Mouse (Mus musculus) neural tube, embryonic 15.5 days (tissue): ENCODE measurements around the gene Vac14. TPM values are rescaled to one million over a fixed set of nuclear protein-coding genes. Genes with fewer than 3 reads are reported as not detected.

Experiments used
- ATAC-seq: fragments of 200-750 bp; cut with Nextera tagmentation; 2 replicates; pipeline ENCODE4 v1.8.0; 2017; ENCODE audit warnings: mild to moderate bottlenecking, moderate TSS enrichment, moderate library complexity; ENCODE audit not compliant: low FRiP score
- H3K27ac ChIP-seq: fragments of 300-500 bp; sonication (generic); replicated peaks from 2 replicates; pipeline ENCODE4 v1.5.1; 2015; ENCODE audit warnings: mild to moderate bottlenecking, inconsistent platforms
- H3K27me3 ChIP-seq: fragments of 300-500 bp; sonication (generic); replicated peaks from 2 replicates; pipeline ENCODE4 v1.6.1; 2015; ENCODE audit warnings: inconsistent platforms
- H3K36me3 ChIP-seq: fragments of 300-500 bp; sonication (generic); 2 replicates; pipeline ENCODE4 v1.6.1; 2015; ENCODE audit warnings: inconsistent platforms
- H3K4me1 ChIP-seq: fragments of 300-500 bp; sonication (generic); 2 replicates; pipeline ENCODE4 v1.6.1; 2015; ENCODE audit warnings: inconsistent platforms
- H3K4me2 ChIP-seq: fragments of 300-500 bp; sonication (generic); 2 replicates; pipeline ENCODE4 v1.6.1; 2015; ENCODE audit warnings: inconsistent platforms, mild to moderate bottlenecking, moderate library complexity
- H3K4me3 ChIP-seq: fragments of 300-500 bp; sonication (generic); replicated peaks from 2 replicates; pipeline ENCODE4 v1.5.1; 2015; ENCODE audit warnings: mild to moderate bottlenecking, inconsistent platforms
- H3K9ac ChIP-seq: fragments of 300-500 bp; sonication (generic); replicated peaks from 2 replicates; pipeline ENCODE4 v1.6.1; 2015; ENCODE audit warnings: mild to moderate bottlenecking, inconsistent platforms
- H3K9me3 ChIP-seq: fragments of 300-500 bp; sonication (generic); replicated peaks from 2 replicates; pipeline ENCODE4 v1.6.1; 2016; ENCODE audit warnings: inconsistent platforms
- WGBS: fragments of 180-500 bp; shearing (Covaris S2); methylation state at CpG from one replicate; pipeline ENCODE4 v1.1.7; 2015; ENCODE audit warnings: mixed read lengths; 5-methylcytosine and 5-hydroxymethylcytosine counted together
- polyA plus RNA-seq: library from polyadenylated mRNA; unstranded; fragments of >200 nt; fragmentation: Nextera tagmentation; extraction: Ambion mirVana; gene quantifications from 2 replicates; pipeline ENCODE4 v1.2.1, GENCODE M21; 2015

The Vac14 gene
- polyA plus RNA-seq, 1 experiment from 2014 or later: 26.8 TPM

DNA sequence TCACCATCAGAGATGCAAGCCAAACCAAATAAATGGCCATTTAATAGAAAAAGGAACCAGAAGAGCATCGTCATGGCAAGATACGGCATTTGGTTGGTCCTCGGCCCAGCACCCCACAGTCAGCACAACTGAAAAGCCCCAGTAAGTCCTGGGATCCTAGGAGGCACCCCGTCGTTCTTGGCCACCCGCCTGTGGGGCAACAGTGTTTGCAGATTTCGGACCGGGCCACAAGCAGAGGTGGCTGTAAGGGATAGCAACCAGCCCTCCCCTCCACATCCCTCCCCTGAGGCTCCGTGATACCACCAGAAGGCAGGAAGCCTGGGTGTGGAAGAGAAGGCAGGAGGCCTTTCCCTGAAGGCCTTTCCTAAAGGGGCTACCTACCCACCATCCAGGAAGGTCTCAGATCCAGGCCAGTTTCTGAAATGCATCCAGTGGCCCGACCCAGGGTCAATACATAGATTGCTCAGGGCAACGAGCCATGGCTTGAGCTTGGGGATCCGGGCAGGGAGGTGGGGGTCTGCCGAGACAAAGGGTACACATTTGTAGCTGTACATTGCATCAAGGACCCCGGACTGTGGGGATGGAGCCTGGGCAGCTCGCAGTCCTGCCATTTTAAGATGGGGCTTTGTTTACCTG, 123.5 kb downstream of the Vac14 start:
- no peak overlapping the region for H3K4me3 ChIP-seq
- H3K9ac ChIP-seq: no peak overlapping the region
- peaks cover 36% of the 10 kb centered on the region for H3K36me3 ChIP-seq
- no peak for ATAC-seq
- H3K27me3 ChIP-seq: no peaks in the 10 kb centered on the region
- no peaks in the 10 kb centered on the region for H3K9me3 ChIP-seq
- 79% methylated on average over 15 of the region's 15 CpGs for WGBS
- no peaks in the 10 kb centered on the region for H3K4me1 ChIP-seq
- no peak overlapping the region for H3K27ac ChIP-seq
- no peak overlapping the region for H3K4me2 ChIP-seq

DNA sequence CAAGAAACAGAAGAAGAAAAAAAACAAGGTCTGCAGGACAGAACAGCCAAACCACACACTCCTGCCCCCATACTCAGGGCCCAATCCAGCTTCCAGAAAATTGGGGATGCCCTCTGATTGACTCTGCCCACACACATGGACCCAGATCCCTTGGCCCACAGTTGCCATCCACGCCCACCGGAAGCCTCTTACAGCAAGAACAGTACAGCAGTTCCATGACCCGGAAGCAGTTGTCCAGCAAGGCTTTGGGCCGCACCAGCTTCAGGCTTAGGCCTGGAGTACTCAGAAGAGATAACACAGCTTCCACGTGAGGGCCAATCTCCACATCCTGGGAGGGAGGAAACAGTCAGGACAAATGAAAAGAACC, 124.0 kb downstream of the Vac14 start:
- ATAC-seq: no peak
- Histone ChIP-seq H3K27ac (no peak overlapping the region), H3K9ac (no peak overlapping the region), H3K4me3 (no peak overlapping the region), H3K9me3 (no peaks in the 10 kb centered on the region), H3K4me1 (no peaks in the 10 kb centered on the region), H3K36me3 (peaks cover 31% of the 10 kb centered on the region), H3K4me2 (no peak overlapping the region), H3K27me3 (no peaks in the 10 kb centered on the region)
- whole genome bisulfite sequencing: 92% methylated on average over 5 of the region's 5 CpGs

DNA sequence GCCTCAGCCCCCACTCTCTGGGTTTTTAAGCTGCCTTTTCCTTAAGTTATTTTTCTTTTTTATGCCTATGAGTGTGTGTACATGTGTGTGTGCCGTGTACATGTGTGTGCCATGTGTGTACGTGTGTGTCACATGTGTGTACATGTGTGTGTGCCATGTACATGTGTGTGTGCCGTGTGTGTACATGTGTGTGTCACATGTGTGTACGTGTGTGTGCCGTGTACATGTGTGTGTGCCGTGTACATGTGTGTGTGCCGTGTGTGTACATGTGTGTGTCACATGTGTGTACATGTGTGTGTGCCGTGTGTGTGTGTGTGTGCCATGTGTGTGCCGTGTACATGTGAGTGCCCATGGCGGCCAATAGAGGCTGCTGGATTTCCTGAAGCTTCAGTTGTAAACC, 126.8 kb downstream of the Vac14 start:
- H3K9ac ChIP-seq: no peak overlapping the region
- 97% methylated on average over 10 of the region's 10 CpGs for WGBS
- no peak overlapping the region for H3K4me2 ChIP-seq
- H3K36me3 ChIP-seq: peaks cover 4% of the 10 kb centered on the region; the same call in 1 of the 2 replicates
- no peak overlapping the region for H3K4me3 ChIP-seq
- H3K9me3 ChIP-seq: no peaks in the 10 kb centered on the region
- H3K4me1 ChIP-seq: peaks cover 3% of the 10 kb centered on the region; the same call in 1 of the 2 replicates
- no peaks in the 10 kb centered on the region for H3K27me3 ChIP-seq
- ATAC-seq: no peak
- no peak overlapping the region for H3K27ac ChIP-seq

DNA sequence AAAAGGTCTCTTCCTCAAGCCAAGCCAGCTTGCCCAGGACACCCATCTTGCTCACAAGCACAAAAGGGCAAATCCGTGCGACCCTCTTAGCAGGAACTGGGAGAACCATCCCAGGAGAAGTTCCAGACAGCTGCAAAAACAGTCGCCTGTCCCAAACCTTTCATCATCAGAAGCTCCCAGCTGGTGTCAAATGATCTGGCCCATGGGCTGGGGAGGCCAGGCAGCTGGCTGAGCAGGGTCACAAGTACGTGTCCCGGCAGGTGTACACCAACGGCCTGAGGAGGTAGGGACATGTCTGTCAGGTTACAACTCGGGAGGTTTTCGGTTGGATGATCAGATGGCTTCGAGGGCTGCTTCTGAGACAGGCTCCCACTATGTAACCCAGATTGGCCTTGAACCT, 128.3 kb downstream of the Vac14 start:
- no peaks in the 10 kb centered on the region; the same call in 1 of the 2 replicates for H3K36me3 ChIP-seq
- H3K4me1 ChIP-seq: peaks cover 7% of the 10 kb centered on the region; the same call in 1 of the 2 replicates
- ATAC-seq: no peak
- no peak overlapping the region for H3K27ac ChIP-seq
- no peaks in the 10 kb centered on the region for H3K9me3 ChIP-seq
- H3K4me3 ChIP-seq: no peak overlapping the region
- no peak overlapping the region for H3K4me2 ChIP-seq
- 81% methylated on average over 9 of the region's 9 CpGs for WGBS
- no peak overlapping the region for H3K9ac ChIP-seq
- H3K27me3 ChIP-seq: no peaks in the 10 kb centered on the region

DNA sequence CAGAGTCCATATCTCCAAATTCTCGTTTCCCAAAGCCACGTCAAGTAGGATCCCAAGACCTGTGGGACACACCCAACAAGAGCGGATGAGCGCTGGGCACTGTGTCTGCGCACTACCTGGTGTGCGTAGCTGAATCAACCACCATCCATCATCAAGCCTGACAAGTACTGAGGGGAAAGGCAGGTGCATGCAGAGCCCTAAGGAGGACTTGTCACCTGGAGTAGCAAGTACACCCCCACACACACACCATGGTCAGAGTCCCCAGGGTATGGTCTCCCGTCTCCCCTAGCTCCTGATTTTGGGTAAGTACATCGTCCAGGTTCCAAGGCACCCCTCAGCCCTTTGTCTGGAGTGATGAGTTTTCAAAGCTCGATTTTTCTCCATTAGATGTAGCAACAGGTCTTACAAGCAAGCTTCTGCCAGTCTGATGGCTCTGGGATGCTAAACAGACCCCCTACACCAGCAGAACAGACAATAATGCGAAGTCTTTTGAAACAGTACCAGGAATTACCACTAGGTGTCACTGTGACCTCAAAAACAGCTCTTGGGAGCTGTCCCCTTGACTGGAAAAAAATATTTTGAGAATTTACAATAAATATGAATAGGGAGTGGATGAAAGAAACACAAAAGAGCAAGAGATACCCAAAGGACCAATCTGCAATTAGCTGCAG, 131.2 kb downstream of the Vac14 start:
- WGBS: 58% methylated on average over 10 of the region's 10 CpGs

DNA sequence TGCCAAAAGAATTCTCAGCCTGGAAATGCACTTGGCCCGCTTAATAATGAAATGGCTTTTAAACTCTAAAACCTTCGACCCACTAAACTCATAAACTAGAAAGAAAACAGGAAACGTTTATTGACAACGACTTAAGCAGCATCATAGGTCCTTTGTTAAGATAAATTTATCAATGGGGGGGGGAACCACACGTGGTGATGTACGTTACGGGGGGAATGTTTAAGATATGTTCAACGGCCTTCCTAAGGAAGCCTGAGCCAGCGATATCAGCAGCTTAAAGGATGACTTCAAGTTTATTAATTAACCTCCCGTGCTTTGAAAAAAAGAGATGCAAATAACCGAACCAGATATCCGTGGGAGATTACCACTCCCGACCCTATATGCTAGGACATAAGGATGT, 131.9 kb downstream of the Vac14 start:
- peaks cover 7% of the 10 kb centered on the region; the same call in 1 of the 2 replicates for H3K4me1 ChIP-seq
- 37% methylated on average over 13 of the region's 13 CpGs for WGBS
- H3K9ac ChIP-seq: 0 out of 2 replicates have a peak overlapping the region, but pooled peaks have one; percentile 10
- peak overlapping the region; percentile 27 for H3K4me2 ChIP-seq
- no peak overlapping the region for H3K4me3 ChIP-seq
- no peak for ATAC-seq
- no peaks in the 10 kb centered on the region for H3K36me3 ChIP-seq
- no peaks in the 10 kb centered on the region for H3K27me3 ChIP-seq
- H3K9me3 ChIP-seq: no peaks in the 10 kb centered on the region
- no peak overlapping the region for H3K27ac ChIP-seq

More for the DNA sequence above, 131.2 kb downstream of the Vac14 start:
- peaks cover 7% of the 10 kb centered on the region; the same call in 1 of the 2 replicates for H3K4me1 ChIP-seq
- H3K27ac ChIP-seq: no peak overlapping the region
- no peaks in the 10 kb centered on the region for H3K36me3 ChIP-seq
- peak; percentile 87 for ATAC-seq
- H3K9ac ChIP-seq: no peak overlapping the region
- H3K27me3 ChIP-seq: no peaks in the 10 kb centered on the region
- peak overlapping the region; percentile 27 for H3K4me2 ChIP-seq
- H3K4me3 ChIP-seq: no peak overlapping the region
- no peaks in the 10 kb centered on the region for H3K9me3 ChIP-seq

DNA sequence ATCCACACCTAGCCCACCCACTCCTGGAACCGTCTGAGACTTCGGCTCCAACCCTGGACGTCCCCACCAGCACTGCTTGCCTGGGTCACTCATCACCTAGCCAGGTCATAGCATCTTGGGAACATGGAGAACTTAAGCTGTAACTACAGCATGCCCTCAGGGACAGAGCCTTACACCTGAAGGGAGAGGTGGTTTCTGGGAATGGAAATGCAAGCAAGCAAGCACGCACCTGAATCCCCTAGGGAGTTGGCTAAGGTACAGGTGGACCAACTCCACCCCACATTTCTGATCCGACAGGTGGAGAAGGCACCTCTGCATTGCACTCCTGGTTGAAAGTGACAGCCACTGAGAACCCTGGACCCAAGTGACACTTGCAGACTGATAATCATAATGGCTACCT, 133.1 kb downstream of the Vac14 start:
- WGBS: 88% methylated on average over 5 of the region's 5 CpGs
- peaks cover 7% of the 10 kb centered on the region; the same call in 1 of the 2 replicates for H3K4me1 ChIP-seq
- no peaks in the 10 kb centered on the region for H3K27me3 ChIP-seq
- no peak for ATAC-seq
- no peak overlapping the region for H3K4me3 ChIP-seq
- H3K9me3 ChIP-seq: no peaks in the 10 kb centered on the region
- H3K4me2 ChIP-seq: no peak overlapping the region
- no peak overlapping the region for H3K27ac ChIP-seq
- no peak overlapping the region for H3K9ac ChIP-seq
- H3K36me3 ChIP-seq: no peaks in the 10 kb centered on the region

DNA sequence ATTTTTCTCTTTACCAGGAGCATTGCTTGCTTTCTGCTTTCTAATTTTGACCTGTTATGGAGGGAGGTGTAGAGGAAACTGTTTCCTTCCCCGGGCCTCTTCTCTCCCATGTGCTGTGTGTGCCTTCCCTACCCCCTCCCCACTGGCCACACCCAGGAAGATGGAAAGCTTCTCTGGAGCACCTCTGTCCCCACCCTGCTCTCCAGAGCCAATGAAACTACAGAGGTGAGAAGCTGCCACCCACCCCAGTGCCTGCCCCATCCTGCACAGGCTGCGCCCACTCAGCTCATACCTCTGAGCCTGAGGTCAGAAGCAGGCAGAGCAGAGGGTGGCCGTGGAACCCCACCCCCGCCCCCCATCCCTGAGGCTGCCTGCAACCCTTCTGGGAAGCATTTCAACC, 136.3 kb downstream of the Vac14 start:
- no peak overlapping the region for H3K27ac ChIP-seq
- H3K4me2 ChIP-seq: no peak overlapping the region
- no peaks in the 10 kb centered on the region for H3K36me3 ChIP-seq
- WGBS: 64% methylated on average over 4 of the region's 4 CpGs
- no peaks in the 10 kb centered on the region for H3K9me3 ChIP-seq
- no peak overlapping the region for H3K9ac ChIP-seq
- no peak for ATAC-seq
- H3K27me3 ChIP-seq: no peaks in the 10 kb centered on the region
- no peak overlapping the region for H3K4me3 ChIP-seq
- H3K4me1 ChIP-seq: peaks cover 7% of the 10 kb centered on the region; the same call in 1 of the 2 replicates

DNA sequence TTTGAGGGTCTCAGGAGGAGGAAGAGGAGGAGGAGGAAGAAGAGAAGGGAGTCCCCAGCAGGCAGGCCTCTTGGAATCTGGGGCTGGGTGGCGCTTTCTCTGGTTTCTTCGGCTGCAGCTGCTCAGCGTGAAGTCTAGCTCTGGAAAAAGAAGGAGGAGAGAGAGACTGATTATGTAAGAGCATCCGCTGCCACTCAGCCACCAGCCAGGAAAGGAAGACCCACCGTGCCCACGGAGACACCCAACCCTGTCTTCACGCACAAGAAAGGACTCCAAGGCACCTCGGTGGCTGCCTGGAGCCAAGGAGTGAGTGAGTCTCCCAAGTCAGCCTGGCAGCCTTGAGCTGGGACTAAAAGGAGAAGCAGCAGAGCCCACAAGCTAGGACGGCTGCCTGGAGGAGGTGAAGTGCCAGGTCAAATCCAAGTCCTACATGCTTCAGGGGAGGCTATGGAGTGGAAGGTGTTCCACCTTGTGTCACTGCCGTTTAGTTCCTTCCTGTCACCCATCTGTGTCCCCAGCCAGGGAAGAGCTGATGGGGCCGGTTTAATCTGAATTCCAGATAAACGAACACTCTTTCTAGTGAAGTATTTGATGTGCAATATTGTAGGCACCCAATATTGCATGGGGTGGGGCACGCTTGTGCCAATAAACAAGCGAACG, 137.3 kb downstream of the Vac14 start:
- 67% methylated on average over 13 of the region's 15 CpGs for WGBS
- no peaks in the 10 kb centered on the region for H3K4me1 ChIP-seq
- no peak overlapping the region for H3K4me3 ChIP-seq
- H3K27me3 ChIP-seq: no peaks in the 10 kb centered on the region
- no peaks in the 10 kb centered on the region for H3K36me3 ChIP-seq
- no peaks in the 10 kb centered on the region for H3K9me3 ChIP-seq
- H3K27ac ChIP-seq: no peak overlapping the region
- ATAC-seq: no peak
- H3K9ac ChIP-seq: no peak overlapping the region
- H3K4me2 ChIP-seq: no peak overlapping the region

DNA sequence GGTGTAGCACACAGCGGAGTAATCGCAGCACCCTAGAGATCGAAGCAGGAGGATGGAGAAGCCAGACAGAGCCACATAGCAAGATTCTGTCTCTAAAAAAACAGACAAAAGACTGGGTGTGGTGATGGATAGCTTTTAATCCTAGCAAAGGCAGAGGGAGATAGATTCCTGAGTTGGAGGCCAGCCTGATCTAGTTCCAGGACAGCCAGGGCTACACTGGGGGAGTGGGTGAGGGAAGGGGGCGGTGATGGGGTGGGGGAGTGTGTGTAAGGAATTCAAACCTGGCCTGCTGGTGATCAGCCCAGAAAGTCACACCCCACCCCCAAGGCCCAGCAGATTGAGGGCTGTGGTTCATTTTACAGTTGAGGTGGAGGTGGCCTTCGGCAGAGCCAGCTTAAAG, 137.8 kb downstream of the Vac14 start:
- Histone ChIP-seq H3K27ac (no peak overlapping the region), H3K4me1 (no peaks in the 10 kb centered on the region), H3K9me3 (no peaks in the 10 kb centered on the region), H3K27me3 (no peaks in the 10 kb centered on the region), H3K4me2 (no peak overlapping the region), H3K4me3 (no peak overlapping the region), H3K36me3 (no peaks in the 10 kb centered on the region), H3K9ac (no peak overlapping the region)
- no peak for ATAC-seq
- 85% methylated on average over 5 of the region's 5 CpGs for WGBS

DNA sequence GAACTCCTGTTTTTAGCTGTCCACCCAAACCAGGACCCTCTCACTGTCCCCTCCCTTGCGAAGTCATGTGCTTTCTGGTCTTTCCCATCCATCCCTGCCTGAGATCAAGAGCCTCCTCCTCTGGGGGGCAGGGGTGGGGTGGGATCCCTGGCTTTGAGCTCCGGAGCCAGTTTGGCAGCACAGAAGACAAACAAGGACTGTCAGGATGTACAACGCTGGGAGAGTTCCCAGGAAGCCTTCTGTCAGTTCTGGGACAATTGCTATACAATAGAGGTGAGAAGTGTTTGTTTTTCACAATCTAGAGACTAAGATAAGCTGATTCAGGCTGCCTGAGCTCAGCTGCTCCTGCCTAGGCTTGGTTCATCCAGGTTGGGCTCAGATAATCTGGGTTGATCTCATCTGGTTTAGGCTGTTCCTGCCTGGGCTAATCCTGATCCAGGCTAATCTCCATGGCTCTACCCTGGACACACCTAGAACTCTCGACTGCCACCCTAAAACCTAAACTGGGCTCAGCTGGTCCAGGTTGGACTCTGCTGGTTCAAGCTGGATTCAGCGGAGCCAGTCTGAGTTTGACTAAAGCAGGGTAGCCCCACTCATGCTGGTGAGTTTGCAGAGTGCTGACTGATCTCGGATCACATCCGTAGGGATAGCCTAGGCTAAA, 142.0 kb downstream of the Vac14 start:
- H3K9ac ChIP-seq: no peak overlapping the region
- H3K9me3 ChIP-seq: no peaks in the 10 kb centered on the region
- H3K36me3 ChIP-seq: no peaks in the 10 kb centered on the region
- ATAC-seq: no peak
- WGBS: 72% methylated on average over 7 of the region's 7 CpGs
- no peak overlapping the region for H3K27ac ChIP-seq
- H3K4me1 ChIP-seq: no peaks in the 10 kb centered on the region
- no peak overlapping the region for H3K4me3 ChIP-seq
- H3K4me2 ChIP-seq: no peak overlapping the region
- no peaks in the 10 kb centered on the region for H3K27me3 ChIP-seq
